Mouse (Mus musculus): ENCODE results near the gene Net1.
"Not testable (repeated sequence)": the region's sequence is repeated elsewhere in the genome, so short reads cannot be mapped to it uniquely, and the experiment has no call there.

Net1 gene

DNA sequence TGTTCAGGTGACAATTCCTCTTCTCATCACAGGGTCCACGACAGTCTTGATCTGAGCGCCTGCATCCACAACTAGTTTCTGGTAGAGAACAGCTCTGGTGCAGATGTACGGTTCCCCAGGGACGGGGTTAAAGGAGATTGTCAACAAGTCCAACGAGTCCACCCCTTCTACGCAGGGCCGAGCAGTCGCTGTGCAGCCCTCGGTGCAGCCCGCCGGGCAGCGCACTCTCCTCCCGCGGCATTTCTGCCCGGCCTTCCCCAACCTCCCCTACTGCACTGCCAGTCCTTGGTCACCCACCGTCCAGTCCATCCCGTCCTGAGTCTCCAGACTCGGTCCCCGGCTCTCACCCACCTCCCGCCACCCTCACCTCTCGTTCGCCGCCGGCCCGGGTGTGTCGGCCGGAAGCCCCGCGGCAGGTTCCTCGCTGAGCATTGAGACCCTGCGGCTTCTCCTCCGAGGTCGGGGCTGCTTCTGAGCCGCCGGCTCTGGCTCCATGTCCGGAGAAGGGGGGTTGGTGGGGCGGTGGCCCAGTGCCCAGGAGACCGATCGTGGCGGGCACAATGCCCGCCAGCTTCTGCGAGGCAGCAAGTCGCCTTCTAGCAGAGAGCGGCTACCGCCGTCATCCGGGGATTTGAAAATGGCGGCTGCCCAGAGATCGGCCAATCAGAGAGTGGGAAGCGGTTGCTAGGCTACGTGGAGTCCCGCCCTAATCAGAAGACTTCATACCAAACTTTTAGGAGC, at the start of gene Net1, which contains the start of gene Tubal3:
Gene Net1, minus strand, starts transcription at position 650 of the 741 bp plus-strand sequence.
Gene Tubal3, plus strand, starts transcription at position 704 of the 741 bp plus-strand sequence.
- DNase-seq (ENCODE audit: low spot score in 2 of 2), result peak; percentile 81 to 88

- DNase-seq (ENCODE audit: low spot score in 2 of 2), result no peak
Observed at GRCm38 (mm10) chr13:3951198-3951914, 33.3 kb upstream of the Net1 start.

DNA sequence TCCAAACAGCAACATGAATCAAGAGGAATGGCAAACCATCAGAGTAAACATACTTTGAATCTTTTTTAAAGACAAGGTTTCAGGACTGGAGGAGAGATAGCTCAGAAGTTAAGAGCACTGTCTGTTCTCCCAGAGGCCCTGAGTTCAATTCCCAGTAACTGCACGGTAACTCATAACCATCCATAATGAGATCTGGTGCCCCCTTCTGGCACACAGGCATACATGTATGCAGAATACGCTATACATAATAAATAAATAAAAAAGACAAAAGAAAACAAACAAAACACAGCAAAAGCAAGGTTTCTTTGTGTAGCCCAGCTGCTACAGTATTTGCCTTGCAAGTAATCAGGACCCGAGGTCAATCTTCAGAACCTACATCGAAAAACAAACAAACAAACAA, 31.5 kb upstream of the Net1 start:
- DNase-seq (ENCODE audit: low spot score in 2 of 2), result no peak

GRCm38 (mm10) chr13:3947267-3947666, 29.2 kb upstream of the Net1 start:
- DNase-seq (ENCODE audit: low spot score in 2 of 2), result no peak

DNA sequence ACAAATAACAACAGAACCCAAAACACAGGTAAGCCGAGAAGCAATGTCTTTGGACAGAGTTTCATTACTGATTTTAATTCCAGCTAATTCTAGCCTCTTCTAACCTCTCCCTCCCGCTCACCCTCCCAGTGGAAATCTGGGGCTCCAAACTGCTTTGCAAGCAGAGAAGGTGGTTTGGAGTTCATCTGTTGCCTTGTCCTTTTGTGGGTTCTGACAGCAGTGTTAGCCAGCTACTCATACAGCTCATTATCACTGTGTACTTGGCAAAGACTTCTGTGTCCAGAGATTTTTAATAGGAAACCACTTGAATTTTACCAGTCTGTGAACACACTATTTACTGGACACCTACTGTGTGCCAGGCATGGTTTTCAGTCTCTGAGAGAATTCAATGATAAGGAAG, 27.2 kb upstream of the Net1 start, which contains the start of gene Ucn3:
Gene Ucn3, minus strand, starts transcription at position 101 of the 400 bp plus-strand sequence.
- no peak for DNase-seq (ENCODE audit: low spot score in 2 of 2)

DNA sequence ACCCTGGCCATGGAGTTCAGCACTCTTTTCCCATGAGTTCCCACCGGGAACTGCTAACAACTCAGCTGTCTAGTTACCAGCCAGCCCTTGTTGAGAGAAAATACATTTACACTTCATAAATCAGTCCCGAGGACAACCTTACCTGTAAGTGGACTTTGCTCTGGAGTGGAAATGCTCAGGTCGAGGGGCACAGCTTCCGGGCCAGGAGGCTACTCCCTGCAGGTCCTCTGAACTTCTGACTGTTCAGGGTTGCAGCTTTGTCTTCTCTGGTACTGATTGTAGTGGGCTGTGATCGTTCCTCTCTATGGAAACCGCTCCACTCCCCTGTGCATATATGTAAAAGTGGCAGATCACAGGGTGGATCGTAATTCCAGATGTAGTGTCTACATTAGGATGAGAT, 26.7 kb upstream of the Net1 start:
- no peak for DNase-seq (ENCODE audit: low spot score in 2 of 2)

DNA sequence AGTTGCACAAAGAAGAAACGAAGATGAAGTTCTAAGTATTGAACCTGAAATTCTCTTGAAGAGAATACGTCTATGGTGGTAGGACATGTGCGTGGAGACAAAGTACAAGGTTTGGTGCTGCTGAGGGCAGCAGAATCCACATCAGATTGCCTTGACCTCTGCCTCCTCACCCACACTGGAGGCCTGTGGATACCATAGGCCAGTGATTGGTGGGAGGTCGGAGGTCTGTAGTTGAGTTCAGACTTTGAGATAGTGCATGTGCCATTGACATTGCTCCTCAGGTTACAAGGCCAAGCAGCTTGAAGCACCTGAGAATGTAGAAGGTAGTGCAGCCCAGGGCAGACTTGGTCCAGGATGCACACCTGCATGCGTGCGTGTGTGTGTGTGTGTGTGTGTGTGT, 8.0 kb upstream of the Net1 start:
- no peak for DNase-seq (ENCODE audit: low spot score in 2 of 2)

- DNase-seq (ENCODE audit: low spot score in 2 of 2), result no peak
Observed at GRCm38 (mm10) chr13:3925632-3926031, 7.6 kb upstream of the Net1 start.

DNA sequence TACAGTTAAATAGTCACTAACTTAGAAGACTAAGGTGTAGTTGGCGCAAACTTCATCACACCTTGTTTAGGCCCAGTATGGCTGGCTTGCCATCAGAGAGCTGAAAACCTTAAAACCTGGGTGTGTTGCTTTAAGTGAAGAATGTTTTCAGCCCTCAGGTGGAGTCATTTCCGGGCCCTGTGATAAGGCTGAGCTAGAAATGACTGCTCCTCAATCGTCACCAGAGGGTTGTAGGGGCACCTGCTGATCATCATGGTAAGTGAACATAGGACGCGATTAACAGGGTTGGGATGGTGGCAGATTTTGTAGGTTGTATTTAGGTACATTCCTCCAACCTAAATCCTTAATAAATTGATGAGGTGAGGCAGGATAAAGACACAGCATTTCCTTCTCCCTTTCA, 6.5 kb upstream of the Net1 start:
- no peak for DNase-seq (ENCODE audit: low spot score in 2 of 2)

- DNase-seq (ENCODE audit: low spot score in 2 of 2), result no peak
Observed at GRCm38 (mm10) chr13:3913504-3913903, 4.5 kb downstream of the Net1 start.

DNA sequence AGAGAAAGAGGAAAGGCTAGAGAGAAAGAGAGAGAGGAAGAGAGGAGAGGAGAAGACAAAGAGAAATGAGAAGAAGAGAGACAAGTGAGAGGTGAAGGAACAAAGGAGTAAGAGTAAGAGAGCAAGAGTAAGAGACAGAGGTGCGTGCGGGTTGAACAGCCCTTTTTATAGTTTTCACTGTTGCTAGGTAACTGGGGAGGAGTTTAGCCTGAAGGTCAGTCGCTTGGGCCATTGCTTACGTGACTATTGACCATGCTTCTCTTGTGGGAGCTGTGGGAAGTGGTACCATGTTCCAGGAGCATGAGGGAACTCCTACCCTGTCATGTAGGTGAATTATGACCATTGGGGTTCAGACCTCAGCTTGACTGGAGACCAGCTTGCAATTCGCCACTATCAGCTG, 7.7 kb downstream of the Net1 start:
- DNase-seq (ENCODE audit: low spot score in 2 of 2), result no peak

GRCm38 (mm10) chr13:3908262-3908661, 9.8 kb downstream of the Net1 start:
- DNase-seq (ENCODE audit: low spot score in 2 of 2), result no peak

GRCm38 (mm10) chr13:3907151-3907696, 10.8 kb downstream of the Net1 start:
- DNase-seq (ENCODE audit: low spot score in 2 of 2), result no peak

DNA sequence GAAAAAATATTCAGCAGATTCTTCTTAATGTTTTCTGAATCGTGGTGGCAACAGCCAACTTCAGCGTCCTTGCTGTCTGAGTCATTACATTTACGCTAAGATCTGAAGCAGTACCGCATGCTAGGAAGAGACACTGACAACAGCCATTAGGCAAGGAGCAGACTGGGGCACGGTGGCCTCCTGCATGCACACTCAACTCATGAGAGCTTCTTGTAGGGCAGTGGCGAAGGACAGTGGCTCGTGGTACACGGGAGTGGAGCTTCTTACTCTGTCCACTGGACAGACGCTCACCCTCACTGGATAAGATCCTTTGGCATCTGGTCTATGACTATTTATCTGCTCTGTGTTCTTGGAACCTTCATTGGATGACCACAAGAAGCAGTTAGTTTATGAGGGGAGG, 18.7 kb downstream of the Net1 start:
- DNase-seq (ENCODE audit: low spot score in 2 of 2), result no peak

DNA sequence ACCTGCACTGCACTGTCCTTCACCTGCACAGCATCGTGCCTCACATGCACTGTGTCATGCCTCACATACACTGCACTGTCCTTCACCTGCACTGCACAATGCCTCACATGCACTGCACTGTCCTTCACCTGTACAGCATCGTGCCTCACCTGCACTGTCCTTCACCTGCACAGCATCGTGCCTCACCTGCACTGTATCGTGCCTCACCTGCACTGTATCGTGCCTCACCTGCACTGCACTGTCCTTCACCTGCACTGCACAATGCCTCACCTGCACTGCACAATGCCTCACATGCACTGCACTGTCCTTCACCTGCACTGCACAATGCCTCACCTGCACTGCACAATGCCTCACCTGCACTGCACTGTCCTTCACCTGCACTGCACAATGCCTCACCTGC, 19.8 kb downstream of the Net1 start:
- DNase-seq (ENCODE audit: low spot score in 2 of 2), result not testable (repeated sequence)

DNA sequence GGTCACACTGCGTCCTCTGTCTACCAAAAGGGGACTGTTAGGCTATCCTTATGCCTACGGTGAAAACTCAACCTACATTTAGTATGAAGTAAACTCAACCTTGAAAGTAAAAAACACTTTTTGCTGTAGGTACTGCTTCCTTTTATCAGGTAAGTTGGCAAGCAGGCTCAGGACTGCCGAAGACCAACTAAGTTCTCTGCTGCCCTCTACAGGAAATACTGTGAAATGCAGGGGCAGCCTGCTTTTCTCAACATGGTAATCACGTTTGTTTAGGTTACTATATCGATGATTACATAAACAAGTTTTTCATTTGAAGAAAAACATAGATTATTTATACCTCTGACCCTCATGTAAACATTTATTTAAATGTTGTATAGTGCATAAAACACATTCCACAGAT, 21.1 kb downstream of the Net1 start:
- peak in 1 of 2 experiments; percentile 66 for DNase-seq (ENCODE audit: low spot score in 2 of 2)

DNA sequence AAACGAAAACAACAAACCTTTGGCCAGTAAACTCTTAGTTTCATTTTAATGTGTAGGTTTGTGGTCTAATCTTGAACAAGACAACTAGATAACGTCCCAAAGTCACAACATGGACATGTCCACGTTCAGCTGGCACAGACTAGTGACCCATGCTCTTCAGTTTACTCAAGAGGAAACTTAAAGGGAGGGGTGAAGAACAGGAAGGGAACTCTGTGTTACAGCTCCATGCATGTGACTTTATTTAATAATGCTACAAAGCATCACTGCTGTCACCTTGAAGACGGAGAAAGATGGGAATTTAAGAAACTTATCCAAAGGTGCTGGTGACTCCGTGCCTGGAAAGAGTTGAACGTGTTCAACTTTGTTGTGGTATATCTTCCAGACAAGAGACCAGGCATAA, 22.0 kb downstream of the Net1 start:
- DNase-seq (ENCODE audit: low spot score in 2 of 2), result no peak

DNA sequence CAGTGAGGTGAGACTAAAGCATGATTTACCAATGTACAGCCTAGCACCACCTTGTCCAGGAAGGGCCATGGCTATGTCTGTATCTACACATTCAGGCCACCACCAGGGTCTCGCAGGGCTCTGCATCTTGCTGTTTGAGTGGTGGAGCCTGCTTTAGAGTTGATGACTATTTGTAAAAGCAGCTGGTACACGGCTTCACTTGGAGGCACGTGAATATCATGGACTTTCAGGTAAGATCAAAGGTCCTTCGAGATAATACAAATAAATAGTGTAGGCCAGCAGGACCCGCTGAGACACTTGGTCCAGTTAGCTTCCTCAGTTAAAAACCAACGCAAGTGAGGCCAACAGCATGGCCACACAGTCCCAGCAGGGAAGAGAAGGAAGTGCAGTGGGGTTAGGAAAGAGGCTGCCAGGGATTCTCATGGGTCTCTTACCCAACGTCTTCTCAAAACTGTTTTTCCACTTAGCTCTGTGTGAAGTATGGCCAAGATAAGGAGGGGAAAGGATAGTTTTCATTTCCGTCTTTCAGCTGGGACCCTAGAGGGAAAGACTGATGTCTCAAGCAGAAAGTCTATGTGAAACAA, 22.5 kb downstream of the Net1 start:
- DNase-seq (ENCODE audit: low spot score in 2 of 2), result no peak

- no peak for DNase-seq (ENCODE audit: low spot score in 2 of 2)
Observed at GRCm38 (mm10) chr13:3894549-3894948, 23.5 kb downstream of the Net1 start.

DNA sequence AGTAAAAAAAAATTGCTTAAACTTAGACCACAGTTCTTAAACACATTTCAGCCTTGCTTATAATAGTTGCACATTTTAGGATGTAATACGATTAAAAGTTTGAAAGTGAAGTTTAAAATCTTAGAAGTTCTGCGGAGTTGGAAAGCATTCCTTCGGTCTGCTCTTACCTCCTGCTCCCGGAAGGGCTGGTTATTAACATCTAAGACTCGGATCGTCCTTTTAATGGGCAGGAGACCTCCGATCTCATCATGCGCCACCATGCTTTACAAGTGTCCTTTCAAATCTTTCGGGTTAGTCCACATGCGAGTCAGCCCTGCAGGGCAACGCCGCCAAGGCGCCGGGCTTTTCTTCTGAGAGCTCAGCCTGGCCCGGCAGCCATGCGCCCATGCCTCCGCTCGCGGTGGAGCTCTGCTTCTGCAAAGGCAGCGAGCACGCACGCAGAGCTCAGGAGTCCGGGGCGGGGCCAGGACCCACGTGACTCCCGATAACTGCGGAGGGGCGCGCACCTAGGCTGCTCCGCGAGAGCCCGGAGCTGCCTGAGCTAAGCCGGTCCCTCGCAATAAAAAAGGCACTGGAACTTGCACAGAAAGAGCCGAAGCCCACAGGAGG, 24.8 kb downstream of the Net1 start:
- DNase-seq (ENCODE audit: low spot score in 2 of 2), result peak; percentile 71 to 84

DNA sequence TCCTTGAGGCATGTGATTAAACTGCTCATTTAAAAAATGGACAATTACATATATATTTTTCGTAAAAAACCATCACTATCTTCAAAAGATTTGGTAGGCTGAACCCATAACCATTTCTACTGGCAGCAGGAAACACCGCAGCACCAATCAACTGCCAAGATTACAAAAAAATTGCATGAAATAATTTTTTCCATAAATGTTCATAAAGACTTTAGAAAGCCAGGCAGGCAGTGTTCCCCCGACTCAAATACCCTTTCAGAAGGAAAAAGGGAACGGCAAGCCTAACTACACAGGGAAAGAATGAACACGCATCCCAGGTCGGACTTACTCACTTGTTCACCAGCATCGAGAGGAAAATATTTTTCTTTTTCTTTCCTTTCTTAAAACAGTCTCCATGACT, 25.4 kb downstream of the Net1 start:
- DNase-seq (ENCODE audit: low spot score in 2 of 2), result no peak

DNA sequence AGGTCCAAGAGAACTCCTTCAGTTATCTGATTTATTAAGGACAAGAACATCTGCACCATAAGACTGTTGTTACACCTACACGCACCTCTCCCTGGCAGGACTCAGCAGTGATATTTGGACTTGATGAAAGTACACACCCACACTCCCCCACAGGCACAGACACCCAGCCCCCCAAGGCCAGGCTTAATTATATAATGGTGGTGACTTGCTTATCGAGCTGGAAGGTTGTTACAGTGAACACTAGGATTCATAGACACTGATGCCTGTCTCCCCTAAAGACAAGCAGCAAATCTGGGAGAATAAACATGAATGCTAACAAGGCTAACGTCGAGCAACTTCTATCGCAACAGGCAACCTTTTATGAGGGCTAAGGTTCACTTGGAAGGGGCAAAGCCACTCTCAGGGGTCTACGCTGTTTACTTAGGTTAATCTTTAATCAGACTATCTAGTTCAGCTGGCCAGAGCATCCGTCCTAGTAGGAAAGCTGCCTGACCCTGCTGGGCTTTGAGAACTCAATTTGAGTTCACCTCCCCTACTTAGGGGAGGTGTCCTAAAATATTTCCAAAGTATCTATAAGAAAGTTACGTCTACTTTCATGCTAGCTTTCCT, 26.4 kb downstream of the Net1 start:
- DNase-seq (ENCODE audit: low spot score in 2 of 2), result no peak
